ENCODE assay signal across 17 mouse cellular contexts in the genomic region with DNA sequence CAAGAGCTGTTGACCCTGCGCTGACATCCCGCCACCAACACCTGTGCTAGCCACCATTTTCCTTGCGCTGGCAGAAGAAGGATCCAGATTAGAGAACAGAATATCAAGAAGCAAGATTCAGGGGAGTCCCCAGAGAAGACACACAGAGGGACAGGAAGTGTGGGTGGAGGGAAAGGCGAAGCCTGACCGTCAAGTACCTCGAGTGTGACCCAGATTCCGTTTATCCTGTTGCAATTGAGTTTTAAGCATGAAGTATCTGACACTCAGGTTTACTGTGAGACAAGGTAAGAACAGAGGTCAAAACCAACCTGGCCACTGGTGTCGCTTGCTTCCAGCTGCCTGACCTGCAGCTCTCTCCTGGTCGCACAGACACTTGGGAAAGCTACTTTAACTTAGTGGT. TPM values are rescaled to one million over a fixed set of nuclear protein-coding genes. Genes with fewer than 3 reads are reported as not detected.
DNase-seq lines count a peak whose midpoint lies in the region; ATAC-seq and TF ChIP-seq lines count a peak whose summit lies in the region.
"Had no signal": no experiment of that assay in that cellular context is flagged by ENCODE, and none has a peak within 500 bp of the region (broad histone marks: within the 10 kb centered on the region; RNA-seq: fewer than 3 reads in every experiment).

No protein-coding gene starts in this region.

- H3K4me1 ChIP-seq in neural tube, embryonic 13.5 days (replicated peaks): peaks cover 14% of the 10 kb centered on the region
- H3K4me1 ChIP-seq in neural tube, embryonic 15.5 days: peaks cover 14% of the 10 kb centered on the region
- peaks cover 24% of the 10 kb centered on the region; the same call in 1 of the 2 replicates for H3K4me1 ChIP-seq in spleen, adult 2 months (ENCODE audit: control insufficient read depth, insufficient read depth, insufficient read length)

- H3K4me3 ChIP-seq in neural tube, embryonic 13.5 days: no peak overlapping the region
- no peak overlapping the region for H3K4me3 ChIP-seq in neural tube, embryonic 15.5 days (replicated peaks)
- H3K4me3 ChIP-seq in spleen, adult 2 months (ENCODE audit: extremely low read depth, insufficient read depth, insufficient read length): 0 out of 2 replicates have a peak overlapping the region, but pooled peaks have one; percentile 4
- H3K4me3 ChIP-seq: embryonic facial prominence, embryonic 10.5 days; midbrain, embryonic 13.5 days had no signal

- H3K36me3 ChIP-seq in neural tube, embryonic 13.5 days: peaks cover 43% of the 10 kb centered on the region
- H3K36me3 ChIP-seq in neural tube, embryonic 15.5 days: peaks cover 27% of the 10 kb centered on the region
- H3K36me3 ChIP-seq in spleen, adult 2 months (ENCODE audit: control insufficient read depth, insufficient read depth, low read length): peaks cover 2% of the 10 kb centered on the region

- H3K27ac ChIP-seq in neural tube, embryonic 13.5 days (replicated peaks): peak overlapping the region; percentile 76; the same call in 1 of the 2 replicates
- H3K27ac ChIP-seq in neural tube, embryonic 15.5 days (replicated peaks): no peak overlapping the region
- peak overlapping the region; percentile 9; the same call in 1 of the 2 replicates for H3K27ac ChIP-seq in spleen, adult 2 months (ENCODE audit: insufficient read depth, low read length)
- H3K27ac ChIP-seq: embryonic facial prominence, embryonic 10.5 days; midbrain, embryonic 13.5 days; stomach, postnatal 0 days had no signal

- H3K27me3 ChIP-seq in neural tube, embryonic 13.5 days: no peaks in the 10 kb centered on the region
- H3K27me3 ChIP-seq in neural tube, embryonic 15.5 days (replicated peaks): no peaks in the 10 kb centered on the region
- no peaks in the 10 kb centered on the region for H3K27me3 ChIP-seq in spleen, adult 2 months (ENCODE audit: control insufficient read depth, insufficient read depth, low read length)
- H3K27me3 ChIP-seq: midbrain, embryonic 13.5 days had no signal

- H3K4me2 ChIP-seq in neural tube, embryonic 13.5 days: no peak overlapping the region
- H3K4me2 ChIP-seq in neural tube, embryonic 15.5 days: no peak overlapping the region
- H3K4me2 ChIP-seq: midbrain, embryonic 13.5 days had no signal

- 96% methylated on average over 9 of the region's 9 CpGs for WGBS in neural tube, embryonic 13.5 days
- 94% methylated on average over 9 of the region's 9 CpGs for WGBS in neural tube, embryonic 15.5 days
- WGBS in spleen, adult 2 months: 25% methylated on average over 9 of the region's 9 CpGs

- DNase-seq in spleen, adult 2 months (ENCODE audit: low read depth in 1 of 2, low spot score in 2 of 2): peak; percentile 45 to 48
- peak; percentile 47 to 60 for DNase-seq in thymus, postnatal 36 days
- DNase-seq in gastrocnemius, adult 18-20 months (ENCODE audit: low spot score): no peak
- DNase-seq in kidney, postnatal 14 days: no peak
- no peak for DNase-seq in cerebellum, adult 18-20 months
- DNase-seq: adrenal gland, adult 2 months; cerebellum, postnatal 14 days; heart, postnatal 4 days; left cerebral cortex, postnatal 4 days; right cerebral cortex, postnatal 25 days had no signal

- no peak for TF ChIP-seq CTCF in spleen, adult 2 months (IDR thresholded peaks at IDR 0.05; ENCODE audit: extremely low read depth, insufficient read depth, insufficient read length, insufficient replicate concordance)

- H3K9ac ChIP-seq in neural tube, embryonic 13.5 days: no peak overlapping the region
- H3K9ac ChIP-seq in neural tube, embryonic 15.5 days (replicated peaks): no peak overlapping the region
- H3K9ac ChIP-seq: midbrain, embryonic 13.5 days had no signal

- ATAC-seq in neural tube, embryonic 13.5 days (ENCODE audit: low read depth): no peak
- ATAC-seq in neural tube, embryonic 15.5 days (ENCODE audit: low FRiP score): no peak
- ATAC-seq in activated CD4-positive, CD25-positive, alpha-beta regulatory T cell, adult 4 months: peak; percentile 62
- ATAC-seq: forebrain, embryonic 14.5 days; midbrain, embryonic 13.5 days had no signal

- H3K9me3 ChIP-seq in neural tube, embryonic 13.5 days: no peaks in the 10 kb centered on the region
- H3K9me3 ChIP-seq in neural tube, embryonic 15.5 days (replicated peaks): no peaks in the 10 kb centered on the region
- H3K9me3 ChIP-seq: embryonic facial prominence, embryonic 10.5 days; midbrain, embryonic 13.5 days had no signal

- no peak for TF ChIP-seq POLR2A in spleen, adult 2 months (IDR thresholded peaks at IDR 0.05; ENCODE audit: low read depth, low read length)

RNA-seq across cellular contexts. Expression of gene Ern1, which starts 57.3 kb away (rescaled TPM):
- polyA plus RNA-seq in neural tube, embryonic 13.5 days (2015; fragmentation: Nextera tagmentation; extraction: Ambion mirVana): 5.7 and 6.4 TPM in 2 replicates
- 4.1 and 6.5 TPM in 2 replicates for polyA plus RNA-seq in neural tube, embryonic 15.5 days (2015; fragmentation: Nextera tagmentation; extraction: Ambion mirVana)
- 1 to 10 TPM; 1.9 to 2.4 TPM for polyA plus RNA-seq in activated CD4-positive, CD25-positive, alpha-beta regulatory T cell, adult 4 months (2017; shearing (Covaris generic))
- 12.7 and 18.1 TPM in 2 replicates for polyA plus RNA-seq in spleen, adult 2 months (2012; rRNA removed)
- total RNA-seq in gastrocnemius, adult 18-20 months (2021): 1 to 10 TPM; 6.6 to 9.1 TPM

Comparison
In these comparisons a context has a peak if more than half of its experiments do, and no peak if none do; other contexts are left out.
1. DNase-seq: peak in spleen, adult 2 months (2 of 2) and thymus, postnatal 36 days (2 of 2); none in gastrocnemius, adult 18-20 months (single experiment), kidney, postnatal 14 days (single experiment) and cerebellum, adult 18-20 months (0 of 2).